23 mouse cellular contexts compared by ENCODE assay signal in genomic region chr9:66081999-66082398, GRCm38 (mm10). TPM values are rescaled to one million over a fixed set of nuclear protein-coding genes. Genes with fewer than 3 reads are reported as not detected.
DNase-seq lines count a peak whose midpoint lies in the region; ATAC-seq and TF ChIP-seq lines count a peak whose summit lies in the region.
"Had no signal": no experiment of that assay in that cellular context is flagged by ENCODE, and none has a peak within 500 bp of the region (broad histone marks: within the 10 kb centered on the region; RNA-seq: fewer than 3 reads in every experiment).

No protein-coding gene starts in this region.

- no peak for TF ChIP-seq CTCF in CH12.LX (conservative IDR thresholded peaks at IDR 0.05 in 1 of 2, IDR thresholded peaks at IDR 0.05 in 1 of 2; ENCODE audit: low read depth in 2 of 2, low read length in 2 of 2)

- H3K4me3 ChIP-seq in lung, embryonic 15.5 days = no peak overlapping the region
- H3K4me3 ChIP-seq in CH12.LX (replicated peaks in 1 of 3; ENCODE audit: low read depth in 2 of 3, low read length in 2 of 3, poor library complexity in 1 of 3) = no peak overlapping the region
- H3K4me3 ChIP-seq: forebrain, embryonic 10.5 days; forebrain, embryonic 13.5 days; hindbrain, embryonic 12.5 days; hindbrain, embryonic 15.5 days had no signal

- H3K4me2 ChIP-seq in lung, embryonic 15.5 days = no peak overlapping the region
- H3K4me2 ChIP-seq in CH12.LX (ENCODE audit: insufficient read depth, low read depth, poor library complexity, severe bottlenecking) = peak overlapping the region; percentile 34
- H3K4me2 ChIP-seq: forebrain, embryonic 13.5 days; heart, embryonic 11.5 days; hindbrain, embryonic 12.5 days; hindbrain, embryonic 15.5 days had no signal

- H3K36me3 ChIP-seq in lung, embryonic 15.5 days = peaks cover under 1% of the 10 kb centered on the region
- H3K36me3 ChIP-seq in CH12.LX (replicated peaks in 1 of 2; ENCODE audit: control insufficient read depth in 1 of 2, insufficient read depth in 1 of 2, low read length in 1 of 2) = peaks cover 3 to 21% of the 10 kb centered on the region in 2 experiments

- in situ Hi-C loops in CH12.LX (cut with MboI; ENCODE audit: low pct_ligation_motif_present, low pct_unique_long_range_greater_than_20kb, low sequenced_read_pairs) = no loop called here

- no peak for ATAC-seq in lung, embryonic 15.5 days (ENCODE audit: borderline replicate concordance, extremely low read depth, low FRiP score, low TSS enrichment)
- peak; percentile 67 for ATAC-seq in megakaryocyte, adult 5-6 weeks (ENCODE audit: poor library complexity, severe bottlenecking)
- ATAC-seq: forebrain, embryonic 13.5 days; forebrain, embryonic 16.5 days; Patski had no signal

- H3K9ac ChIP-seq in lung, embryonic 15.5 days = no peak overlapping the region
- no peak overlapping the region for H3K9ac ChIP-seq in CH12.LX (ENCODE audit: insufficient read depth, low read depth)
- H3K9ac ChIP-seq: forebrain, embryonic 13.5 days; hindbrain, embryonic 12.5 days; hindbrain, embryonic 15.5 days had no signal

- H3K27me3 ChIP-seq in lung, embryonic 15.5 days = no peaks in the 10 kb centered on the region
- no peaks in the 10 kb centered on the region for H3K27me3 ChIP-seq in CH12.LX (replicated peaks)
- H3K27me3 ChIP-seq: forebrain, embryonic 13.5 days; hindbrain, embryonic 12.5 days; hindbrain, embryonic 15.5 days; Patski had no signal

- no peak for TF ChIP-seq POLR2A in CH12.LX (IDR thresholded peaks at IDR 0.05; ENCODE audit: low read depth, low read length)

- no peak for DNase-seq in lung, postnatal 4 days
- DNase-seq in A20 (ENCODE audit: low read depth, low spot score) = peak; percentile 88
- DNase-seq in CH12.LX (ENCODE audit: extremely low read depth) = peak; percentile 85
- no peak for DNase-seq in layer of hippocampus, adult 8-10 months (ENCODE audit: low spot score in 2 of 2)
- no peak for DNase-seq in right cerebral cortex, postnatal 25 days
- DNase-seq: adrenal gland, postnatal 10 days; cerebellum, adult 11 months; cerebellum, adult 2 months; cerebellum, postnatal 10 days; cerebellum, postnatal 36 days; gastrocnemius, postnatal 10 days; gastrocnemius, postnatal 36 days; heart, adult 11 months had no signal

- H3K9me3 ChIP-seq in lung, embryonic 15.5 days = no peaks in the 10 kb centered on the region
- H3K9me3 ChIP-seq in CH12.LX (replicated peaks; ENCODE audit: low read length) = no peaks in the 10 kb centered on the region
- H3K9me3 ChIP-seq: forebrain, embryonic 10.5 days; forebrain, embryonic 13.5 days; G1E; hindbrain, embryonic 12.5 days; hindbrain, embryonic 15.5 days had no signal

- H3K4me1 ChIP-seq in lung, embryonic 15.5 days = peaks cover 23% of the 10 kb centered on the region; the same call in 1 of the 2 replicates
- peaks cover 9 to 26% of the 10 kb centered on the region in 2 experiments for H3K4me1 ChIP-seq in CH12.LX (ENCODE audit: control insufficient read depth in 1 of 2, insufficient read depth in 2 of 2)

- H3K79me2 ChIP-seq in CH12.LX (replicated peaks; ENCODE audit: control insufficient read depth, extremely low read depth, insufficient read depth, poor library complexity, severe bottlenecking) = no peaks in the 10 kb centered on the region

- dilution Hi-C loops in CH12.LX (cut with MboI; ENCODE audit: extremely low pct_ligation_motif_present, extremely low pct_unique_long_range_greater_than_20kb, low sequenced_read_pairs) = no loop called here

- TF ChIP-seq RAD21 in CH12.LX (IDR thresholded peaks at IDR 0.05; ENCODE audit: low read depth, low read length) = no peak

- WGBS in lung, embryonic 15.5 days = 52% methylated on average over 4 of the region's 4 CpGs

- TF ChIP-seq EP300 in CH12.LX (IDR thresholded peaks at IDR 0.05; ENCODE audit: low read length) = peak; percentile 99

- peak overlapping the region; percentile 88 for H3K27ac ChIP-seq in lung, embryonic 15.5 days
- peak overlapping the region; percentile 40 for H3K27ac ChIP-seq in CH12.LX (ENCODE audit: insufficient read depth, low read depth)
- H3K27ac ChIP-seq: forebrain, embryonic 10.5 days; forebrain, embryonic 13.5 days; hindbrain, embryonic 12.5 days; hindbrain, embryonic 15.5 days had no signal

TF ChIP-seq in CH12.LX, 34 proteins besides CTCF, POLR2A, EP300 and RAD21:
- peak; percentile 38 for TF ChIP-seq BHLHE40 (IDR thresholded peaks at IDR 0.05; ENCODE audit: low read depth, low read length)
- TF ChIP-seq NELFE (IDR thresholded peaks at IDR 0.05; ENCODE audit: low read depth, low read length) = no peak
- TF ChIP-seq IRF4 (IDR thresholded peaks at IDR 0.05; ENCODE audit: low read depth, low read length) = peak; percentile 99
- TF ChIP-seq RCOR1 (conservative IDR thresholded peaks at IDR 0.05; ENCODE audit: low read depth, low read length) = peak; percentile 94
- peak; percentile 85 for TF ChIP-seq ZNF384 (IDR thresholded peaks at IDR 0.05; ENCODE audit: low read depth, low read length)
- TF ChIP-seq ETS1 (conservative IDR thresholded peaks at IDR 0.05; ENCODE audit: low read depth, low read length) = peak; percentile 69; the same call in 1 of the 2 replicates
- no peak for TF ChIP-seq USF1 (IDR thresholded peaks at IDR 0.05; ENCODE audit: low read depth, low read length)
- no peak for TF ChIP-seq MAZ (IDR thresholded peaks at IDR 0.05; ENCODE audit: low read depth, low read length)
- TF ChIP-seq MEF2A (IDR thresholded peaks at IDR 0.05; ENCODE audit: borderline replicate concordance, low read depth, low read length) = peak; percentile 69; the same call in 1 of the 2 replicates
- no peak for TF ChIP-seq ZKSCAN1 (IDR thresholded peaks at IDR 0.05; ENCODE audit: borderline replicate concordance, low read depth, low read length)
- TF ChIP-seq JUN (IDR thresholded peaks at IDR 0.05; ENCODE audit: insufficient read depth, low read depth, low read length) = peak; percentile 92
- no peak for TF ChIP-seq MAFK (IDR thresholded peaks at IDR 0.05; ENCODE audit: insufficient replicate concordance, low read length)
- TF ChIP-seq POLR2AphosphoS2 (IDR thresholded peaks at IDR 0.05; ENCODE audit: low read depth, low read length) = no peak
- no peak for TF ChIP-seq NRF1 (IDR thresholded peaks at IDR 0.05; ENCODE audit: low read depth, low read length)
- TF ChIP-seq CHD2 (IDR thresholded peaks at IDR 0.05; ENCODE audit: low read length) = peak; percentile 60
- TF ChIP-seq PAX5 (IDR thresholded peaks at IDR 0.05; ENCODE audit: low read length) = no peak
- no peak for TF ChIP-seq ZMIZ1 (IDR thresholded peaks at IDR 0.05; ENCODE audit: low read depth, low read length)
- no peak for TF ChIP-seq CHD1 (IDR thresholded peaks at IDR 0.05; ENCODE audit: low read depth, low read length)
- TF ChIP-seq TBP (conservative IDR thresholded peaks at IDR 0.05; ENCODE audit: low read depth, low read length) = no peak
- TF ChIP-seq SMC3 (IDR thresholded peaks at IDR 0.05; ENCODE audit: low read depth, low read length) = no peak
- peak; percentile 96 for TF ChIP-seq JUND (conservative IDR thresholded peaks at IDR 0.05; ENCODE audit: low read depth, low read length)
- TF ChIP-seq MAX (IDR thresholded peaks at IDR 0.05; ENCODE audit: low read length) = no peak
- TF ChIP-seq SIN3A (IDR thresholded peaks at IDR 0.05; ENCODE audit: low read length) = peak; percentile 37; the same call in 1 of the 2 replicates
- TF ChIP-seq TCF12 (IDR thresholded peaks at IDR 0.05; ENCODE audit: low read depth, low read length) = peak; percentile 48
- 0 out of 2 replicates have a peak, but pooled peaks have one; percentile 17 for TF ChIP-seq ELF1 (IDR thresholded peaks at IDR 0.05; ENCODE audit: low read depth, low read length)

RNA-seq across cellular contexts. Expression of gene Snx22, which starts 12.5 kb away (rescaled TPM):
- 9.8 and 10.6 TPM in 2 replicates for polyA plus RNA-seq in lung, embryonic 15.5 days (2015; fragmentation: Nextera tagmentation; extraction: Ambion mirVana)
- total RNA-seq in CH12.LX (2012; rRNA removed) (11.4 and 11.5 TPM in 2 replicates), CH12.LX (2014; rRNA removed) (0.11 TPM in 1 of 2 replicates, not detected in the other)
- polyA plus RNA-seq in CH12.LX (2012; ENCODE audit: insufficient read length, low read depth) = 0.25 and 0.39 TPM in 2 replicates
- 0.21 TPM in 1 of 2 replicates, not detected in the other for total RNA-seq in megakaryocyte, adult 5-6 weeks (2015)
- 0.37 and 0.77 TPM in 2 replicates for total RNA-seq in megakaryocyte, adult 5-6 weeks (2017)
- 1 to 10 TPM; 5.0 to 8.6 (median 7.5) TPM for total RNA-seq in layer of hippocampus, adult 8-10 months (2022)
- polyA plus RNA-seq: G1E had no signal

RNA-seq across cellular contexts. Expression of gene Ppib, which starts 22.0 kb away (rescaled TPM):
- polyA plus RNA-seq in lung, embryonic 15.5 days (2015; fragmentation: Nextera tagmentation; extraction: Ambion mirVana) = 655 and 682 TPM in 2 replicates
- total RNA-seq in CH12.LX (2012; rRNA removed) = 550 and 590 TPM in 2 replicates
- total RNA-seq in CH12.LX (2014; rRNA removed) = 477 and 507 TPM in 2 replicates
- 268 and 271 TPM in 2 replicates for polyA plus RNA-seq in CH12.LX (2012; ENCODE audit: insufficient read length, low read depth)
- total RNA-seq in megakaryocyte, adult 5-6 weeks (2015) = 420 TPM in 2 replicates
- 677 and 751 TPM in 2 replicates for total RNA-seq in megakaryocyte, adult 5-6 weeks (2017)
- total RNA-seq in layer of hippocampus, adult 8-10 months (2022) = 100 to 1,000 TPM; 174 to 209 (median 191) TPM

RNA-seq across cellular contexts. Expression of gene Snx1, which starts 44.4 kb away (rescaled TPM):
- polyA plus RNA-seq in lung, embryonic 15.5 days (2015; fragmentation: Nextera tagmentation; extraction: Ambion mirVana) = 117 and 126 TPM in 2 replicates
- total RNA-seq in CH12.LX (2012; rRNA removed) = 86.4 and 91.4 TPM in 2 replicates
- total RNA-seq in CH12.LX (2014; rRNA removed) = 170 and 186 TPM in 2 replicates
- polyA plus RNA-seq in CH12.LX (2012; ENCODE audit: insufficient read length, low read depth) = 110 and 114 TPM in 2 replicates
- 104 and 105 TPM in 2 replicates for total RNA-seq in megakaryocyte, adult 5-6 weeks (2015)
- total RNA-seq in megakaryocyte, adult 5-6 weeks (2017) = 203 and 217 TPM in 2 replicates
- total RNA-seq in layer of hippocampus, adult 8-10 months (2022) = 10 to 100 TPM; 84.0 to 94.9 (median 90.0) TPM

RNA-seq across cellular contexts. Expression of gene Ciao2a, which starts 44.4 kb away (rescaled TPM):
- 148 and 149 TPM in 2 replicates for polyA plus RNA-seq in lung, embryonic 15.5 days (2015; fragmentation: Nextera tagmentation; extraction: Ambion mirVana)
- total RNA-seq in CH12.LX (2012; rRNA removed) = 144 and 180 TPM in 2 replicates
- 359 and 411 TPM in 2 replicates for total RNA-seq in CH12.LX (2014; rRNA removed)
- polyA plus RNA-seq in CH12.LX (2012; ENCODE audit: insufficient read length, low read depth) = 197 and 246 TPM in 2 replicates
- 383 and 455 TPM in 2 replicates for total RNA-seq in megakaryocyte, adult 5-6 weeks (2015)
- total RNA-seq in megakaryocyte, adult 5-6 weeks (2017) = 259 and 261 TPM in 2 replicates
- 10 to 100 TPM; 24.3 to 30.0 (median 27.0) TPM for total RNA-seq in layer of hippocampus, adult 8-10 months (2022)

Comparison
In these comparisons a context has a peak if more than half of its experiments do, and no peak if none do; other contexts are left out.
1. DNase-seq: peak in A20 (single experiment) and CH12.LX (single experiment); none in lung, postnatal 4 days (0 of 2), layer of hippocampus, adult 8-10 months (0 of 2) and right cerebral cortex, postnatal 25 days (single experiment).